Mouse (Mus musculus): ENCODE measurements around the gene Tmem183a. TPM values are rescaled to one million over a fixed set of nuclear protein-coding genes. Genes with fewer than 3 reads are reported as not detected.
A peak's percentile ranks its signal among the peaks of the same experiment; 100 is the strongest.

Gene Tmem183a
- polyA plus RNA-seq, 1 experiment from 2014 or later, result 80.2 TPM

- 92% methylated on average over 2 of the region's 2 CpGs for WGBS
Observed at GRCm38 (mm10) chr1:134310291-134310690, 51.5 kb downstream of the Tmem183a start.

GRCm38 (mm10) chr1:134307409-134307808 lies 54.4 kb downstream of the Tmem183a start:
- Histone ChIP-seq H3K9me3 (no peaks in the 10 kb centered on the region), H3K36me3 (peaks cover 9% of the 10 kb centered on the region), H3K27ac (no peak overlapping the region), H3K9ac (no peak overlapping the region), H3K4me3 (no peak overlapping the region), H3K27me3 (no peaks in the 10 kb centered on the region), H3K4me1 (peaks cover 12% of the 10 kb centered on the region), H3K4me2 (no peak overlapping the region)
- peak; percentile 31; the same call in 1 of the 2 replicates for ATAC-seq (ENCODE audit: insufficient number of reproducible peaks, low FRiP score, low TSS enrichment, low read depth)
- 63% methylated on average over 10 of the region's 10 CpGs for WGBS

More at GRCm38 (mm10) chr1:134310291-134310690, 51.5 kb downstream of the Tmem183a start:
- no peak for ATAC-seq (ENCODE audit: insufficient number of reproducible peaks, low FRiP score, low TSS enrichment, low read depth)
- H3K36me3 ChIP-seq, result peaks cover 8% of the 10 kb centered on the region; the same call in 1 of the 2 replicates
- H3K27me3 ChIP-seq, result no peaks in the 10 kb centered on the region
- no peak overlapping the region for H3K9ac ChIP-seq
- H3K9me3 ChIP-seq, result no peaks in the 10 kb centered on the region
- no peak overlapping the region for H3K4me2 ChIP-seq
- no peaks in the 10 kb centered on the region for H3K4me1 ChIP-seq
- H3K4me3 ChIP-seq, result no peak overlapping the region
- H3K27ac ChIP-seq, result no peak overlapping the region

- Histone ChIP-seq H3K4me3 (no peak overlapping the region), H3K36me3 (peaks cover 4% of the 10 kb centered on the region; the same call in 1 of the 2 replicates), H3K9me3 (no peaks in the 10 kb centered on the region), H3K27me3 (peaks cover 5% of the 10 kb centered on the region), H3K4me2 (no peak overlapping the region), H3K4me1 (peaks cover 14% of the 10 kb centered on the region), H3K9ac (no peak overlapping the region), H3K27ac (no peak overlapping the region)
- 86% methylated on average over 9 of the region's 9 CpGs for WGBS
- ATAC-seq (ENCODE audit: insufficient number of reproducible peaks, low FRiP score, low TSS enrichment, low read depth), result no peak
Observed at GRCm38 (mm10) chr1:134304940-134305339, 56.8 kb downstream of the Tmem183a start.

GRCm38 (mm10) chr1:134302568-134303238 lies 59.1 kb downstream of the Tmem183a start:
- Histone ChIP-seq H3K9me3 (no peaks in the 10 kb centered on the region), H3K9ac (no peak overlapping the region), H3K36me3 (peaks cover 4% of the 10 kb centered on the region; the same call in 1 of the 2 replicates), H3K4me3 (no peak overlapping the region), H3K4me1 (peaks cover 23% of the 10 kb centered on the region), H3K27me3 (peaks cover 22% of the 10 kb centered on the region), H3K4me2 (no peak overlapping the region), H3K27ac (peak overlapping the region; percentile 78)
- 40% methylated on average over 8 of the region's 8 CpGs for WGBS
- ATAC-seq (ENCODE audit: insufficient number of reproducible peaks, low FRiP score, low TSS enrichment, low read depth), result 0 out of 2 replicates have a peak, but pooled peaks have one; percentile 17

GRCm38 (mm10) chr1:134298636-134299411 lies 63.0 kb downstream of the Tmem183a start:
- Histone ChIP-seq H3K9ac (peak overlapping the region; percentile 35), H3K4me1 (peaks cover 23% of the 10 kb centered on the region), H3K27ac (no peak overlapping the region), H3K9me3 (no peaks in the 10 kb centered on the region), H3K4me2 (peak overlapping the region; percentile 92), H3K27me3 (peaks cover 29% of the 10 kb centered on the region), H3K36me3 (no peaks in the 10 kb centered on the region), H3K4me3 (peak overlapping the region; percentile 49)
- peak; percentile 30; the same call in 1 of the 2 replicates for ATAC-seq (ENCODE audit: insufficient number of reproducible peaks, low FRiP score, low TSS enrichment, low read depth)
- WGBS, result 6% methylated on average over 39 of the region's 59 CpGs

GRCm38 (mm10) chr1:134297265-134297664 lies 64.5 kb downstream of the Tmem183a start:
- H3K27me3 ChIP-seq, result peaks cover 29% of the 10 kb centered on the region
- 73% methylated on average over 8 of the region's 8 CpGs for WGBS
- no peaks in the 10 kb centered on the region for H3K36me3 ChIP-seq
- no peak overlapping the region for H3K4me3 ChIP-seq
- no peak overlapping the region for H3K4me2 ChIP-seq
- no peak overlapping the region for H3K9ac ChIP-seq
- H3K4me1 ChIP-seq, result peaks cover 12% of the 10 kb centered on the region
- no peak overlapping the region for H3K27ac ChIP-seq
- no peaks in the 10 kb centered on the region for H3K9me3 ChIP-seq
- ATAC-seq (ENCODE audit: insufficient number of reproducible peaks, low FRiP score, low TSS enrichment, low read depth), result no peak

Other genes starting within 250 kb of the Tmem183a start
- gene Chil1, start 179.8 kb downstream of the Tmem183a start, polyA plus RNA-seq (2015; fragmentation: Nextera tagmentation; extraction: Ambion mirVana), result 9.8 and 13.6 TPM in 2 replicates
- 55.8 and 102 TPM in 2 replicates for gene Mybph, start 168.5 kb downstream of the Tmem183a start, polyA plus RNA-seq (2015; fragmentation: Nextera tagmentation; extraction: Ambion mirVana)
- 1.8 and 2.0 TPM in 2 replicates for gene Adora1, start 126.5 kb downstream of the Tmem183a start, polyA plus RNA-seq (2015; fragmentation: Nextera tagmentation; extraction: Ambion mirVana)
- 117 and 227 TPM in 2 replicates for gene Myog, start 72.0 kb downstream of the Tmem183a start, polyA plus RNA-seq (2015; fragmentation: Nextera tagmentation; extraction: Ambion mirVana)
- 7.5 and 11.1 TPM in 2 replicates for gene Ppfia4, start 29.1 kb downstream of the Tmem183a start, polyA plus RNA-seq (2015; fragmentation: Nextera tagmentation; extraction: Ambion mirVana)
- not detected in 2 replicates for gene 4933406M09Rik, start 24.0 kb upstream of the Tmem183a start, polyA plus RNA-seq (2015; fragmentation: Nextera tagmentation; extraction: Ambion mirVana)
- gene Cyb5r1, start 43.6 kb upstream of the Tmem183a start, polyA plus RNA-seq (2015; fragmentation: Nextera tagmentation; extraction: Ambion mirVana), result 38.8 and 44.2 TPM in 2 replicates
- gene Adipor1, start 53.4 kb upstream of the Tmem183a start, polyA plus RNA-seq (2015; fragmentation: Nextera tagmentation; extraction: Ambion mirVana), result 102 and 109 TPM in 2 replicates
- gene Klhl12, start 93.6 kb upstream of the Tmem183a start, polyA plus RNA-seq (2015; fragmentation: Nextera tagmentation; extraction: Ambion mirVana), result 22.1 and 25.9 TPM in 2 replicates
- gene Rabif, start 132.7 kb upstream of the Tmem183a start, polyA plus RNA-seq (2015; fragmentation: Nextera tagmentation; extraction: Ambion mirVana), result 43.6 and 47.8 TPM in 2 replicates
- gene Mgat4e, start 187.7 kb upstream of the Tmem183a start, polyA plus RNA-seq (2015; fragmentation: Nextera tagmentation; extraction: Ambion mirVana), result 0.10 TPM in 1 of 2 replicates, not detected in the other
- 63.9 and 80.8 TPM in 2 replicates for gene Kdm5b, start 198.2 kb upstream of the Tmem183a start, polyA plus RNA-seq (2015; fragmentation: Nextera tagmentation; extraction: Ambion mirVana)

All from limb, embryonic 15.5 days (tissue).